Mouse (Mus musculus): Measurements from ENCODE around the gene Tshz3. TPM values are rescaled to one million over a fixed set of nuclear protein-coding genes. Genes with fewer than 3 reads are reported as not detected.
A peak's percentile ranks its signal among the peaks of the same experiment; 100 is the strongest.

Gene Tshz3
- polyA plus RNA-seq, 1 experiment from 2014 or later: 15.0 TPM

DNA sequence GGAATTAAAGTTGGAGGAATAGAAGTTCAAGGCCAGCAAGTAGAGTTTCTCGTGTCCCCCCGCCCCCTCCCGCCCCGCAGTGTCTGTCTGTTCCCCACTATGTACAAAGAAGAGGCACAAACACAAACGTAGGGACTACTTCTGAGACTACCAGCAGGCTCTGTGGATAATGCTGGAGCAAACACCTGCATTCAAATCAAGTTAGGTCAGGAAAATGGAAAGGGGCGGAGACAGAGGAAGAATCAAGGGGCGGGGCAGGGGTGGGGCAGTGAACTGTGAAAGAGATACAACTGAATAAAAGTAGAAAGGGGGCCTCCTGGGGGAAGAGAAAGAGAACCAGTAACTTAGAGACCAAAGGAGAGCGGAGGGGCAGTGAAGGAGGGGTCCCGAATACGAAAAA, 19.4 kb upstream of the Tshz3 start:
- Histone ChIP-seq H3K4me1 (ENCODE audit: control insufficient read depth, insufficient read depth, low read length) (peaks cover 5% of the 10 kb centered on the region; the same call in 1 of the 2 replicates), H3K4me2 (ENCODE audit: low read depth, low read length) (no peak overlapping the region), H3K4me3 (replicated peaks; ENCODE audit: low read length) (no peak overlapping the region), H3K27me3 (ENCODE audit: control insufficient read depth, insufficient read depth, low read length) (peaks cover 11% of the 10 kb centered on the region), H3K9me3 (replicated peaks; ENCODE audit: control insufficient read depth, low read length) (no peaks in the 10 kb centered on the region), H3K27ac (ENCODE audit: low read length) (no peak overlapping the region), H3K9ac (ENCODE audit: low read length) (no peak overlapping the region), H3K36me3 (ENCODE audit: control insufficient read depth, insufficient read depth, low read length) (no peaks in the 10 kb centered on the region)
- WGBS: 19% methylated on average over 10 of the region's 10 CpGs
- ATAC-seq (ENCODE audit: insufficient read depth, low FRiP score): no peak

DNA sequence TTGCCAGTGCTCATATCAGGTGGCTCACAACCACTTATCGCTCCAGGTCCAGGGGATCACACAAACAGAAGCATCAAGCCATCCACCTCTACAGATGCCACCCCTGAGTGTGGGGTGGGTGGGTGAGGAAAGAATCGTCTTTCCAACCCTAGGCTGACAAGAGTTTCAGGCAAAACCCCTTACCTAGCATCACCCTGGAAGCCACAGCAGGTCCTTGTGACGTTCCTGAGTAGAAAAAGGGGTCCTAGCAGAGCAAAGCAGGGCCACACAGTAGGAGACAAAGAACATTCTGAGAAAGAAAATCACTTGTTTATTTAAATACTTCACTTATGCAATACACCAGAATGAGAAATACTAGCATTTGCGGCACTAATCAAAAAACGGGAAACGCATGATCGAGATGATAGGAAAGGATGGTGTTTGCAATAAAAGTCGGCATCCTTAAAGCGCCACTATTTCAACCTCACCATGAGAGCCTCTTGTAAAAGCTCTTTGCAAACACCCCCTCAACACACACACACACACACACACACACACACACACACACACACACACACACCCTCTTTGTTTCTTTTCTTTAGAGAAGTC, 18.8 kb upstream of the Tshz3 start:
- ATAC-seq (ENCODE audit: insufficient read depth, low FRiP score): no peak
- Histone ChIP-seq H3K27ac (ENCODE audit: low read length) (no peak overlapping the region), H3K4me1 (ENCODE audit: control insufficient read depth, insufficient read depth, low read length) (peaks cover 5% of the 10 kb centered on the region; the same call in 1 of the 2 replicates), H3K9me3 (replicated peaks; ENCODE audit: control insufficient read depth, low read length) (no peaks in the 10 kb centered on the region), H3K9ac (ENCODE audit: low read length) (no peak overlapping the region), H3K36me3 (ENCODE audit: control insufficient read depth, insufficient read depth, low read length) (no peaks in the 10 kb centered on the region), H3K4me3 (replicated peaks; ENCODE audit: low read length) (no peak overlapping the region), H3K27me3 (ENCODE audit: control insufficient read depth, insufficient read depth, low read length) (peaks cover 11% of the 10 kb centered on the region), H3K4me2 (ENCODE audit: low read depth, low read length) (peak overlapping the region; percentile 49)
- 19% methylated on average over 9 of the region's 9 CpGs for WGBS

DNA sequence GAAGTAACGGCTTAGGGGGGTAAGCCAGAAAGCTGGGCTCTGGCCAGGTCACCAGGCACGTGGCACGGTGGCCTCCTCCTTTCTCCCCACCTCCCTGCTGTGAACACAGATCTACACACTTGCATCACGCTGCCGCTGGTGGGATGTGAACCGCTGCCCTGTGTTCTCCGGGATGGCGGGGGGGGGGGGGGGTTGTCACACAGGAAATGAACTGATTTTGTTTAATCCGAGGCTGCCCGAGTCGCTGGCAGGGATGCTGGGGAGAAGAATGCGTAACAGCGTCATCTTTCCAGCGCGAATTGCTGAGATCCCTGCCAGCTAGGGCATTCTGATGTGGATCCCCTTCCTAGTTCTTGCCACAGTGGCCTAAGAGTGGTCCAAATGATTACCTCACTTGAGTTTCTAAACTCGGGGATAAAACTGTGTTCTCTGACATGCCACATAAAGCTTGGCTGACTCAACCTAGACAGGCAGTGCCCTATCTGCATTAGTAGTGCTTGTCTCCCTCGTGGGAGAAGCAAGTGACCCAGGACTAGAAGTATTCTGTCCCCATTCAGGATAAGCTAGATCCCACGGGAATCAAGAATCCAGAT, 18.0 kb upstream of the Tshz3 start:
- Histone ChIP-seq H3K9ac (ENCODE audit: low read length) (0 out of 2 replicates have a peak overlapping the region, but pooled peaks have one; percentile 21), H3K4me2 (ENCODE audit: low read depth, low read length) (peak overlapping the region; percentile 49), H3K36me3 (ENCODE audit: control insufficient read depth, insufficient read depth, low read length) (no peaks in the 10 kb centered on the region), H3K27me3 (ENCODE audit: control insufficient read depth, insufficient read depth, low read length) (peaks cover 11% of the 10 kb centered on the region), H3K27ac (ENCODE audit: low read length) (no peak overlapping the region), H3K4me3 (replicated peaks; ENCODE audit: low read length) (peak overlapping the region; percentile 22), H3K4me1 (ENCODE audit: control insufficient read depth, insufficient read depth, low read length) (peaks cover 5% of the 10 kb centered on the region; the same call in 1 of the 2 replicates), H3K9me3 (replicated peaks; ENCODE audit: control insufficient read depth, low read length) (no peaks in the 10 kb centered on the region)
- no peak for ATAC-seq (ENCODE audit: insufficient read depth, low FRiP score)
- WGBS: under 1% methylated on average over 17 of the region's 18 CpGs

DNA sequence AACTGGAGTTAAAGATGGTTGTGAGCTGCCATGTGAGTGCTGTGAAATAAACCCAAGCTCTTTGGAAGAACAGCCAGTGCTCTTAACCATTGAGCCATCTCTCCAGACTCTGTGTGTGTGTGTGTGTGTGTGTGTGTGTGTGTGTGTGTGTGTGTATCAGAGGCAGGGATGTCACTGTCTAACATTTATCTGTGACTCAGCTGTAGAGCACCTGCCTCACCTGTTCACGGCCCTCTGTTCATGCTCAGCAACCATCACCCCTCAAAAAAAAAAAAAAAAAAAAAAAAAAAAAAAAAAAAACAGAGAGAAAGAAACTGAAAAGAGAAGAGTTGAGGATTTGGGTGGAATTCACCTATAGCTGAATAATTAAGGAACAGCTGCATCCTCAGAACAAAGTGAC, 10.4 kb upstream of the Tshz3 start:
- H3K4me2 ChIP-seq (ENCODE audit: low read depth, low read length): no peak overlapping the region
- no peaks in the 10 kb centered on the region for H3K9me3 ChIP-seq (replicated peaks; ENCODE audit: control insufficient read depth, low read length)
- WGBS: 90% methylated on average over 1 of the region's 1 CpGs
- no peak overlapping the region for H3K27ac ChIP-seq (ENCODE audit: low read length)
- H3K27me3 ChIP-seq (ENCODE audit: control insufficient read depth, insufficient read depth, low read length): peaks cover 4% of the 10 kb centered on the region
- H3K4me1 ChIP-seq (ENCODE audit: control insufficient read depth, insufficient read depth, low read length): peaks cover 5% of the 10 kb centered on the region; the same call in 1 of the 2 replicates
- no peak for ATAC-seq (ENCODE audit: insufficient read depth, low FRiP score)
- H3K36me3 ChIP-seq (ENCODE audit: control insufficient read depth, insufficient read depth, low read length): no peaks in the 10 kb centered on the region
- no peak overlapping the region for H3K4me3 ChIP-seq (replicated peaks; ENCODE audit: low read length)
- no peak overlapping the region for H3K9ac ChIP-seq (ENCODE audit: low read length)

DNA sequence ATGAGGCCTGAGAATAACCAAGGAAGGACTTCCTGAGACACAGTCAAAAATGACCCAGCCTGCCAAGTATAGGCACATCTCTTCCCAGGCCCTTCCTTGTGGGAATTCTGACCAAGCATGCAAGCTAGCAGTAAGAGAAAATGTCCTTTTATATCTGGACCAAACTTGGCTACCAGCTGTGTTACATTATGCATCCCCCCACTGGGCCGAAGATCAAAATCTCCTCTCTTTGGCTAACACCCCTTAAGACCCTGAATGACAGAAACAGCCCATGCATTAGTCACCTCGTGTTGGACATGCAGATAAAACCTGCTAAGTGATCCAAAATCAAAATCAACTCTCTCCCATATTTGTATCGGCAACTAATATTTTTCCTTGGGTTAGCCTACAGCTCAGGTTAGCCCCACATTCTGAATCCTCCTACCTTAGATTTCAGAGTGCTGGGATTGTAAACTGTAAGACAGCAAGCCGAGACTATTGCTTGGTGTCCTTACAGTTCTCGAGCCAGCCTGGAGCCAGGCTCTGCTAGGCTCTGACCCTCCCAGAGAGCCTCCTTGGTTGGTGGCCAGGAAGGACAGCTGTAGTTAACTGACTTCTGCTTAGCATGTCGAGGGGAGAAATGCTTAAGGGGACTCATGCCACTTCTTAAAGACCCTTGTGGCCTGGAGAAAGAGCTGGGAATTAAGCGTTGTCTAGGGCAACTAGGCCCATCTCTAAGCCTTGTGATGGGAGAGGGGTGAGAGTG, 8.7 kb upstream of the Tshz3 start:
- peak overlapping the region; percentile 24; the same call in 1 of the 2 replicates for H3K27ac ChIP-seq (ENCODE audit: low read length)
- H3K4me1 ChIP-seq (ENCODE audit: control insufficient read depth, insufficient read depth, low read length): peaks cover 5% of the 10 kb centered on the region; the same call in 1 of the 2 replicates
- H3K27me3 ChIP-seq (ENCODE audit: control insufficient read depth, insufficient read depth, low read length): peaks cover 18% of the 10 kb centered on the region
- H3K9ac ChIP-seq (ENCODE audit: low read length): no peak overlapping the region
- H3K4me3 ChIP-seq (replicated peaks; ENCODE audit: low read length): no peak overlapping the region
- ATAC-seq (ENCODE audit: insufficient read depth, low FRiP score): peak; percentile 40; the same call in 1 of the 2 replicates
- WGBS: 48% methylated on average over 7 of the region's 7 CpGs
- H3K9me3 ChIP-seq (replicated peaks; ENCODE audit: control insufficient read depth, low read length): no peaks in the 10 kb centered on the region
- H3K4me2 ChIP-seq (ENCODE audit: low read depth, low read length): no peak overlapping the region
- no peaks in the 10 kb centered on the region for H3K36me3 ChIP-seq (ENCODE audit: control insufficient read depth, insufficient read depth, low read length)

DNA sequence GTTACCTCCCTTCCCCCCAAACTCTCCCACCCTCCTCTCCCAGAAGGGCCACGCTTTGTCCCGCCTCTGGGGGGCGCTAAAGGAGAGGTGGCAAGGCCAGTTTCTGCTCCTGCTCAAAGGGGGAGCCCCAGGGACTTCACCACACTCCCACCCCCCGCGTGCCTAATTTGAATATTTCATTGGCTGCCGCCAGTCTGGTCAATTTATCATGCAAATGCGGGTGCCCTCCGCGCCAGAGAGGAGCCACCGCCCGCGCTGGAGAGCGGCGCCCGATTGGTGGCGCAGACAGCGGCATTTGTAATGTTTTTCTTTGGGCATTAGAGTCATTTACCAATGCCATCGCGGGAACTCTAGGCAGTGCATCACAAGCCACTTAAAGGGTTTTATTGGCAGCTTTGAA, 7.4 kb upstream of the Tshz3 start:
- H3K9ac ChIP-seq (ENCODE audit: low read length): no peak overlapping the region
- no peak overlapping the region for H3K4me3 ChIP-seq (replicated peaks; ENCODE audit: low read length)
- 7% methylated on average over 19 of the region's 19 CpGs for WGBS
- no peak overlapping the region for H3K27ac ChIP-seq (ENCODE audit: low read length)
- H3K9me3 ChIP-seq (replicated peaks; ENCODE audit: control insufficient read depth, low read length): no peaks in the 10 kb centered on the region
- 0 out of 2 replicates have a peak overlapping the region, but pooled peaks have one; percentile 36 for H3K4me2 ChIP-seq (ENCODE audit: low read depth, low read length)
- no peak for ATAC-seq (ENCODE audit: insufficient read depth, low FRiP score)
- H3K4me1 ChIP-seq (ENCODE audit: control insufficient read depth, insufficient read depth, low read length): peaks cover 15% of the 10 kb centered on the region
- H3K36me3 ChIP-seq (ENCODE audit: control insufficient read depth, insufficient read depth, low read length): no peaks in the 10 kb centered on the region
- H3K27me3 ChIP-seq (ENCODE audit: control insufficient read depth, insufficient read depth, low read length): peaks cover 28% of the 10 kb centered on the region

DNA sequence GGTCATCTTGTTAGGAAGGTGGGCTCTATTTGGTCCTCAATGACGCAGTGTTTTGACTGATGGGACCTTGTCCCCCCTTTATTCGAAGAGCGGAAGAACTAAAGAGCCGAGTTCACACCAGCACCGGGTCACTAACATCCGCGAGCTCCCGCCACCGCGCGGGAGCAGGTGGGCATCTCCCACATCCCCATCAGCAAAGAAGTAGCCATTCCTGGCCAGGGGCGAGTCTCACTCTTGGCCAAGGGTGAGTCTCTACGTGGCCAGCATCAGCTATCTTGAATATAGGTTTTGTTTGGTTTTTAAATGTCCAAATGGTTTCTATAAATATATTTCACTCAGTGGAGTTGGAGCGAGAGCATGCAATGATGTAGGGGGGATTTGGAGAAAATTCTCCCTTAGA, 6.3 kb upstream of the Tshz3 start:
- Histone ChIP-seq H3K27ac (ENCODE audit: low read length) (no peak overlapping the region), H3K4me1 (ENCODE audit: control insufficient read depth, insufficient read depth, low read length) (peaks cover 18% of the 10 kb centered on the region), H3K9me3 (replicated peaks; ENCODE audit: control insufficient read depth, low read length) (no peaks in the 10 kb centered on the region), H3K36me3 (ENCODE audit: control insufficient read depth, insufficient read depth, low read length) (no peaks in the 10 kb centered on the region), H3K9ac (ENCODE audit: low read length) (no peak overlapping the region), H3K4me2 (ENCODE audit: low read depth, low read length) (peak overlapping the region; percentile 36), H3K27me3 (ENCODE audit: control insufficient read depth, insufficient read depth, low read length) (peaks cover 28% of the 10 kb centered on the region), H3K4me3 (replicated peaks; ENCODE audit: low read length) (peak overlapping the region; percentile 19)
- WGBS: 8% methylated on average over 14 of the region's 14 CpGs
- no peak for ATAC-seq (ENCODE audit: insufficient read depth, low FRiP score)

DNA sequence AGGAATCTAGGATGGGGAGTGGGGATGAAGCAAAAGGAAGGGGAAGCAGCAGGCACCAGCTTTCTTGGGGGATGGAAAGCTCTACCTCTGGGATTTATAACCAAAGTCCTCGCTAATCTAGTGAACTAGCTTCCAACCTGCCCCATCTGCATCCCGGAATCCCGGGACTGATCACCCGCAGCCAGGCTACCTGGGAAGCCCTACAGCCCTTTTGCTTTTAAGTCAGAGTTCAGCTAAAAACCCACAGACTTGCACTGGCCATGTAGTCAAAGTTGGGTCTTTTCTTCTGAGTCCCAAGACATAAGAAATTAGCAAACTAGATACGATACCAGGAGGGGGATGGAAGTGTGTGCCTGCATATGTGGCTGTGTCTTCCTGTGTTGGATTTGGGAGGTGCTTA, 5.5 kb upstream of the Tshz3 start:
- H3K4me1 ChIP-seq (ENCODE audit: control insufficient read depth, insufficient read depth, low read length): peaks cover 18% of the 10 kb centered on the region
- H3K4me3 ChIP-seq (replicated peaks; ENCODE audit: low read length): peak overlapping the region; percentile 19; the same call in 1 of the 2 replicates
- H3K9ac ChIP-seq (ENCODE audit: low read length): no peak overlapping the region
- H3K27me3 ChIP-seq (ENCODE audit: control insufficient read depth, insufficient read depth, low read length): peaks cover 28% of the 10 kb centered on the region
- H3K4me2 ChIP-seq (ENCODE audit: low read depth, low read length): peak overlapping the region; percentile 36
- no peak overlapping the region for H3K27ac ChIP-seq (ENCODE audit: low read length)
- no peak for ATAC-seq (ENCODE audit: insufficient read depth, low FRiP score)
- 17% methylated on average over 5 of the region's 5 CpGs for WGBS
- H3K36me3 ChIP-seq (ENCODE audit: control insufficient read depth, insufficient read depth, low read length): no peaks in the 10 kb centered on the region
- no peaks in the 10 kb centered on the region for H3K9me3 ChIP-seq (replicated peaks; ENCODE audit: control insufficient read depth, low read length)

DNA sequence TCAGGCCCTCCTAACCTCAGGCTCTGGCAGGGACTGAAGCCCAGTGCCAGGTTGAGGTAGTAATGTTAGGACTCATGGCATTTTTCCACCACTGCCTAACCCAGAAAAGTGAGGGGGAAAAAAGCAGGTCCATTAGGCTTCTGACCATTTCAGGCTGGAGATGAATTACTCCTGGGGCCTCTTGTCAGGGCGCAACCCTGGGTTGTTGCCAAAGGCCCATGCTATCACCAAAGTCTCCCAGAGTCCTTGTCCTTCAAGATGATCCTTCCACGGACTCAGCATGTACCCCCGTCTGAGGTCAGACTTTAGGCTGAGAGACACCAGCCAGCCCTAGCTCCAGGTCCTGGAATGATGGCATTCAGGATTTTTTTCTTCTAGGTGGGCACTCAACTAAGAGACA, 4.8 kb upstream of the Tshz3 start:
- Histone ChIP-seq H3K27ac (ENCODE audit: low read length) (no peak overlapping the region), H3K4me2 (ENCODE audit: low read depth, low read length) (no peak overlapping the region), H3K27me3 (ENCODE audit: control insufficient read depth, insufficient read depth, low read length) (peaks cover 28% of the 10 kb centered on the region), H3K9ac (ENCODE audit: low read length) (no peak overlapping the region), H3K9me3 (replicated peaks; ENCODE audit: control insufficient read depth, low read length) (no peaks in the 10 kb centered on the region), H3K36me3 (ENCODE audit: control insufficient read depth, insufficient read depth, low read length) (no peaks in the 10 kb centered on the region), H3K4me1 (ENCODE audit: control insufficient read depth, insufficient read depth, low read length) (peaks cover 18% of the 10 kb centered on the region), H3K4me3 (replicated peaks; ENCODE audit: low read length) (no peak overlapping the region)
- WGBS: 52% methylated on average over 3 of the region's 3 CpGs
- ATAC-seq (ENCODE audit: insufficient read depth, low FRiP score): no peak

Measured in stomach, embryonic 16.5 days (tissue).